13 mouse cellular contexts compared by ENCODE assay signal in the genomic region with DNA sequence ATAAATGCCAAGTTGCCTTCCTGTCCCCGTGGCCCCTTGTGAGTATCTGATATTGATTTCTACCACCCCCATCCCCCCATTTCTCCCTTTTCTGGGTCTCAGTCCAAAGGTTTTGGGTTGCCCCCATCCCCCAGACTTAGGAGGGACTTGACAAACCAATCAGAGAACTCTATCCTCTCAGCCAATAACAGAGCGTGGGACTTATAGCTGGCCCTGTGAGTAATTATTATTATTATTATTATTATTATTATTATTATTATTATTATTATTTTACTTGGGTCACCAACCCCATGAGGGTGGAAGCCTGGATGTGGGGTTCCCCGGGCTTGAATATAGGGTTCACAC. TPM values are rescaled to one million over a fixed set of nuclear protein-coding genes. Genes with fewer than 3 reads are reported as not detected.
DNase-seq lines count a peak whose midpoint lies in the region; ATAC-seq and TF ChIP-seq lines count a peak whose summit lies in the region.
"Had no signal": no experiment of that assay in that cellular context is flagged by ENCODE, and none has a peak within 500 bp of the region (broad histone marks: within the 10 kb centered on the region; RNA-seq: fewer than 3 reads in every experiment).

No protein-coding gene starts in this region.

- TF ChIP-seq CTCF in lung, embryonic 14.5 days (IDR thresholded peaks at IDR 0.05; ENCODE audit: low read depth) = no peak

- no peak overlapping the region for H3K4me3 ChIP-seq in heart, embryonic 12.5 days
- H3K4me3 ChIP-seq in lung, embryonic 14.5 days (ENCODE audit: low read depth, low read length) = 0 out of 2 replicates have a peak overlapping the region, but pooled peaks have one; percentile 14
- no peak overlapping the region for H3K4me3 ChIP-seq in intestine, embryonic 16.5 days (ENCODE audit: low read length)
- H3K4me3 ChIP-seq in neural tube, embryonic 14.5 days (ENCODE audit: low read depth, low read length) = no peak overlapping the region

- H3K27ac ChIP-seq in heart, embryonic 12.5 days (ENCODE audit: poor library complexity, severe bottlenecking) = peak overlapping the region; percentile 84
- H3K27ac ChIP-seq in lung, embryonic 14.5 days (ENCODE audit: low read depth) = peak overlapping the region; percentile 95
- H3K27ac ChIP-seq in intestine, embryonic 16.5 days (ENCODE audit: low read length) = peak overlapping the region; percentile 66
- no peak overlapping the region for H3K27ac ChIP-seq in neural tube, embryonic 14.5 days (ENCODE audit: low read depth, low read length)

- peaks cover 47% of the 10 kb centered on the region for H3K4me1 ChIP-seq in heart, embryonic 12.5 days (replicated peaks)
- H3K4me1 ChIP-seq in lung, embryonic 14.5 days (ENCODE audit: insufficient read depth) = peaks cover 35% of the 10 kb centered on the region
- peaks cover 24% of the 10 kb centered on the region for H3K4me1 ChIP-seq in intestine, embryonic 16.5 days (ENCODE audit: control insufficient read depth, insufficient read depth, low read length)
- H3K4me1 ChIP-seq in neural tube, embryonic 14.5 days (ENCODE audit: control insufficient read depth, insufficient read depth, low read length) = 0 out of 2 replicates have a peak, but pooled peaks cover 3% of the 10 kb centered on the region

- ATAC-seq in heart, embryonic 12.5 days (ENCODE audit: insufficient number of reproducible peaks, low FRiP score) = no peak
- no peak for ATAC-seq in lung, embryonic 14.5 days (ENCODE audit: insufficient read depth)
- ATAC-seq in intestine, embryonic 16.5 days = no peak
- ATAC-seq in neural tube, embryonic 14.5 days (ENCODE audit: low read depth) = no peak
- ATAC-seq in megakaryocyte progenitor cell, adult 5-6 weeks (replicated peaks; ENCODE audit: poor library complexity) = no peak
- ATAC-seq: forebrain, embryonic 14.5 days had no signal

- H3K9ac ChIP-seq in heart, embryonic 12.5 days = peak overlapping the region; percentile 58; the same call in 1 of the 2 replicates
- H3K9ac ChIP-seq in lung, embryonic 14.5 days = peak overlapping the region; percentile 32; the same call in 1 of the 2 replicates
- peak overlapping the region; percentile 63 for H3K9ac ChIP-seq in intestine, embryonic 16.5 days (ENCODE audit: low read depth, low read length)
- no peak overlapping the region for H3K9ac ChIP-seq in neural tube, embryonic 14.5 days (replicated peaks; ENCODE audit: low read depth, low read length)

- no peak for DNase-seq in heart, postnatal 4 days
- DNase-seq in lung, embryonic 14.5 days = no peak
- no peak for DNase-seq in lung, adult 18-20 months
- no peak for DNase-seq in gastrocnemius, postnatal 4 days (ENCODE audit: low spot score in 2 of 2)
- DNase-seq: cerebellum, postnatal 36 days; lung, adult 2 months; right cerebral cortex, postnatal 4 days; thymus, postnatal 14 days had no signal

- H3K27me3 ChIP-seq in heart, embryonic 12.5 days (replicated peaks) = 0 out of 2 replicates have a peak, but pooled peaks cover 5% of the 10 kb centered on the region
- H3K27me3 ChIP-seq in lung, embryonic 14.5 days (ENCODE audit: insufficient read depth, low read length) = no peaks in the 10 kb centered on the region
- H3K27me3 ChIP-seq in intestine, embryonic 16.5 days (replicated peaks; ENCODE audit: control insufficient read depth, insufficient read depth, low read length) = 0 out of 2 replicates have a peak, but pooled peaks cover 3% of the 10 kb centered on the region
- H3K27me3 ChIP-seq in neural tube, embryonic 14.5 days (ENCODE audit: control insufficient read depth, insufficient read depth, low read length) = no peaks in the 10 kb centered on the region

- H3K4me2 ChIP-seq in heart, embryonic 12.5 days = peak overlapping the region; percentile 59
- H3K4me2 ChIP-seq in lung, embryonic 14.5 days = peak overlapping the region; percentile 53
- H3K4me2 ChIP-seq in intestine, embryonic 16.5 days (ENCODE audit: low read depth, low read length) = no peak overlapping the region
- peak overlapping the region; percentile 29; the same call in 1 of the 2 replicates for H3K4me2 ChIP-seq in neural tube, embryonic 14.5 days (ENCODE audit: low read depth, low read length)

- 62% methylated on average over 3 of the region's 3 CpGs for WGBS in heart, embryonic 12.5 days
- 48% methylated on average over 3 of the region's 3 CpGs for WGBS in lung, embryonic 14.5 days
- WGBS in intestine, embryonic 16.5 days = 72% methylated on average over 3 of the region's 3 CpGs
- WGBS in neural tube, embryonic 14.5 days = 74% methylated on average over 3 of the region's 3 CpGs

- no peaks in the 10 kb centered on the region for H3K36me3 ChIP-seq in heart, embryonic 12.5 days
- H3K36me3 ChIP-seq in lung, embryonic 14.5 days (ENCODE audit: insufficient read depth) = no peaks in the 10 kb centered on the region
- no peaks in the 10 kb centered on the region for H3K36me3 ChIP-seq in intestine, embryonic 16.5 days (ENCODE audit: control insufficient read depth, insufficient read depth, low read length)
- no peaks in the 10 kb centered on the region for H3K36me3 ChIP-seq in neural tube, embryonic 14.5 days (ENCODE audit: control insufficient read depth, insufficient read depth, low read length)

- H3K9me3 ChIP-seq in heart, embryonic 12.5 days (replicated peaks) = no peaks in the 10 kb centered on the region
- H3K9me3 ChIP-seq in lung, embryonic 14.5 days (ENCODE audit: low read depth, low read length) = no peaks in the 10 kb centered on the region
- no peaks in the 10 kb centered on the region for H3K9me3 ChIP-seq in intestine, embryonic 16.5 days (ENCODE audit: control insufficient read depth, low read length)
- no peaks in the 10 kb centered on the region for H3K9me3 ChIP-seq in neural tube, embryonic 14.5 days (ENCODE audit: control insufficient read depth, low read length)

RNA-seq across cellular contexts. Expression of a gene that starts 27.3 kb away (rescaled TPM):
- polyA plus RNA-seq in heart, embryonic 12.5 days (2016; fragmentation: Nextera tagmentation; extraction: Ambion mirVana) = 18.8 and 21.4 TPM in 2 replicates
- 1 to 10 TPM; 4.3 to 5.0 TPM for total RNA-seq in heart, postnatal 4 days (2021)
- polyA plus RNA-seq in lung, embryonic 14.5 days (2014; fragmentation: Nextera tagmentation; extraction: Ambion mirVana) = 152 and 162 TPM in 2 replicates
- polyA plus RNA-seq in intestine, embryonic 16.5 days (2015; fragmentation: Nextera tagmentation; extraction: Ambion mirVana) = 15.6 TPM in 2 replicates
- polyA plus RNA-seq in neural tube, embryonic 14.5 days (2014; fragmentation: Nextera tagmentation; extraction: Ambion mirVana) = 0.66 and 6.5 TPM in 2 replicates
- total RNA-seq in gastrocnemius, postnatal 4 days (2021) = 1 to 10 TPM; 6.3 to 7.0 TPM
- not detected in 2 replicates for total RNA-seq in megakaryocyte progenitor cell, adult 5-6 weeks (2015)
- 0.33 and 0.44 TPM in 2 replicates for total RNA-seq in megakaryocyte progenitor cell, adult 5-6 weeks (2017)
